Mouse (Mus musculus) monocyte, adult 5-6 weeks (primary cell): ENCODE data around the gene Pml. TPM values are rescaled to one million over a fixed set of nuclear protein-coding genes. Genes with fewer than 3 reads are reported as not detected.

Source experiments
- ATAC-seq: fragments of 153-309, 156-312 bp; replicated peaks from 2 replicates; pipeline ENCODE4 v1.8.0; 2017; ENCODE audit warnings: mild to moderate bottlenecking; ENCODE audit not compliant: low TSS enrichment, insufficient number of reproducible peaks, severe bottlenecking, poor library complexity, low FRiP score
- total RNA-seq: library from RNA; stranded (forward); fragments of 200-1000, 200-491, 200-594 nt; gene quantifications from 3 replicates; pipeline ENCODE4 v1.2.3, GENCODE M21; 2017

Gene Pml
- total RNA-seq, result 6.6 to 23.5 TPM (median 15.6 TPM) in 3 replicates

DNA sequence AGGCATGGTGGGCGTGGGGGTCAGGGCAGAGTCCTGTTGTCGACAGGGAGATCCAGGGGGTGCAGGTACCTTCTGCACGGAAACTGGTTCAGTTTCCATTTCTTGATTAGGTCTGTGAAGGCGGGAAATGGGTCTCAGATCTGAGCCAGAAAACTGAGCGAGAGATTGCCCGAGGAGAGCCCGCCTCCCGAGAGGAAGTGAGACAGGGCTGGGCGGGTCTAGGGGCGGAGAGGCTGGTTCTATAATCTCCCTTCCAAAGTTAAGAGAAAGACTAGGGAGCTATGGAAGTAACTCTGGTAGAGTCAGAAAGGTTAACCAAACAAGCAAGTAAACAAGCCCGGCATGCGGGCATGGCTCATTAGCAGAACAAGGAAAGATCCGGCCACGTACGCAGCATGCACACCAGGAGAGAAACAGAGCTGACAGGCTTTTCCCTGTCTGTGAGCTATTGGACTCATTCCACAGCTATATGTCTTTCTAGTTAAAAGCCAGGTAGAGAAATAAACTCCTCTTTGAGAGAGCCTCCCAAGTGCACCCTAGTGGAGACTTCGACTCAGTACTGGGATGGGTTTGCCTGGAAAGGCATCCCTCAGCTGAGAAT, at the start of gene Pml:
Gene Pml (minus strand): TSS at position 195 of the 601 bp plus-strand sequence.
- ATAC-seq, result no peak; the same call in 1 of the 2 replicates

- ATAC-seq, result no peak
These were observed 48.4 kb upstream of the Pml start for GRCm38 (mm10) chr9:58297961-58298477.

GRCm38 (mm10) chr9:58297065-58297464, 47.5 kb upstream of the Pml start:
- ATAC-seq, result no peak

DNA sequence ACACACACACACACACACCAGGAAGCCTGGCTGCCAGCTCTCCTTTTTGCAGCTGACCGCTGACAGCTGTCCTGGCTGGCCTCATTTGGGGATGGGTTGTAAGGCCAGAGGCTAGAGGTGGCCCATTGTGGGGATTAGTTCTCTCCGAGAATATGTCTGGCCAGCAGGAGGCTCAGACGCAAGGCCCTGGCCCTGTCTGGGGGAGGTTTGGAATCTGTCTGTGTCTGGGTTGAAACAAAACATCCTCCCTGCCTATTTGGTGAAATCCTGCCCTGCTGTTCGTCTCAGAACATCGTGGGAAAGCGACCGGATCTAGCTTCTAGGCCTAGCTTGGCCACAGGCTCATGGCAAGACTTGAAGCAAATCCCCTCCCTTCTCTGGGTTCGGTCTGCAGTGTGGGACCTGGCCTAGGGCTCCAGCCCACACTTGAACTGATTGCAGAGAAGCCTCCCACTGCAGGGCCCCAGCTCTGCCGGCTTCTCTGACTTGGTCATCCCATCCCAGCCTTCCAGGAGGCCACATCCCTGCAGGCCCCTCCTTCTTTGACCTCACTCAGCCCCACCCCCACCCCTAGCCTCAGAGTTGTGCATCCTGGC, 46.3 kb upstream of the Pml start:
- ATAC-seq, result no peak

DNA sequence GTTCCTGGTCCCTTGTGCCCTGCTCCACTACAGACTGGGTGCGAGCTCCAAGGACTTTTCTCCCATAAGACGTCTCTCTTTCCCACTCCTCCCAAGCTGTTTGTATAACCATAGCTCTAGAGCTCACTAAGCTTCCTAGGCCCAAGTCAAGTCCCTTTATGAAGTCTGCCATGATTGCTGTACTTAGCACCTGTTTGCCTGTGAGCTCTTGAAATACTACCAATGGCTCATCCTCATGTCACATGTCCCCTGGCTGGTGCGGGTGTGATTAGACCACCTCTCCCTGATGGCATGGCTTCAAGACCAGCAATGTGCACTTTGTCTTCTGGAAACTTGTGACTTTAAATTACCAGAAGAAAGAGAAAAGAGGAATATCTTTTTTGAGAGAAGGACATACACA, 45.8 kb upstream of the Pml start:
- no peak for ATAC-seq

DNA sequence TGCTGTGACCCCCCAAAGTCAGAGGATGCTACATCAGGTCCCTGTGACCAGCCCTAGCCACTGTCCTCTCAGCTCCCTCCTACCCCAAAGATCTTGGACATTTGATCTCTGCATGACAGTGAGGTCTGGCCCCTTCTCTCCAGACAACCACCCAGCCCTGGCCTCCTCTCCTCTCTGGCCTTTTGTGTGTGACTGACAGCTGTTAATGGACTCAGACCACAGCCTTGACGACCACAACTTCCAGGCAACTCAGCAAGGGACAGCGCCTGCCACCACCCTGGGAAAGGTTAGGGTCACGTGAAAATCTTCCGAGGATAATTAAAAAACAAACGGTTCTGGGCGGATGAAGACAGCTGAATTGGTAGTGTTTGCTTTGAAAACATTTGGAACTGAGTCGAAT, 44.9 kb upstream of the Pml start:
- ATAC-seq, result no peak

DNA sequence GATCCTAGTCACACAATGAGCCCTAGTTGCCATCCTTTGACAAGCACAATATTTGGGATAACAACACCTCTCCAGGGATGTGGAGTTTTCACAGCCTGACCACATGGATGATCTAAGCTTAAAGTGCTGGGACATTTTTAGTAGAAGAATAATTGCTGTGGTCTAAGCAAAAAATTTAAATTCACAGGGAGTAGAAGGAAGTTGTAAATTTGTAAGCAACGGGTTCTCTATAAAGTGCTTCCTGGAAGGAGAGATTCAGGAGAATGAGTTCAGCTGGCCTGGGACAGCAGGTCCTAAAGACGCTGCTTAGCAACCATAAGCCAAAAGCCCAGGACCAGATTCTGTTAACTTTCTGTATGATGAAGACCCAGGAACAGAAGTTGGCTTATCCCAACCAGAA, 40.3 kb upstream of the Pml start:
- ATAC-seq, result no peak

DNA sequence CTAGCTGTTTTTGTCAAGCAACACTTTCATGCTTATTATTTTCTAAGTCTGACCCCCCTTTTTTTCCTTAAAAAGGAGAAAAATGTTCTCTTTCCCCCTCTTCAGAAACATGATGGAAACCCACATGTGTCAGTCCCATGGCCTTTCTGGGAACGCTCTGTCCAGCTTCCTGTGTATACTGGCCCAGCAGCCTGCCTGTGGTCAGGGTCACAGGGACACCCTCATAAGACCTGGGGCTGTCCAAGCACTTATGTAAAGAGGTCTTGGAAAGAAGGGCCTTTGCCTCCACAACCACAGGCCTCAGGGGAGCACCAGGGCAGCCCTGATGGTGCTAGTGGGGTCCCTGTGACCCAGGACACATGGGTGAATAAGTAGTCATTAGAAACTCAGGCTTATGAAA, 39.5 kb upstream of the Pml start:
- no peak for ATAC-seq

DNA sequence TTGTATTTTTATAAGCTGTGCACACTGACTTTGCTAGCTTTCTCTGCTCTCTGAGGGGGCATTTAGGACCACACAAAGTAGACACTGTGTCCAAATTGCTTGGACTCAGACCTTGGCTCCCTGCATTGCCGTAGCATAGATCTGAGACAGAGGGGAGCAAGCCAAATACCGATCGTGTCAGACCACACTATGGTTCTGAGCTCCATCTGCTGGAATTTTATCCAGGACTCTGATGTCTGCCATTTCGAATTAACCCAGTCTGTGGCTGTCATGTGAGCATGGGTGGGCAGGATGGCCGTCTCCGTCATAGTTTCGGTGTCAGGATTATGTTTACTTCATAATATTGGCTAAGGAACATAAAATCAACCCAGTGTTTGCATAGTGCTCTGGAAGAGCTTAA, 33.8 kb upstream of the Pml start:
- ATAC-seq, result no peak

- ATAC-seq, result 0 out of 2 replicates have a peak, but pooled peaks have one; percentile 34
These were observed 32.0 kb upstream of the Pml start for GRCm38 (mm10) chr9:58281597-58281996.

GRCm38 (mm10) chr9:58280259-58281109, 30.9 kb upstream of the Pml start:
- ATAC-seq, result peak; percentile 80

- ATAC-seq, result no peak
These were observed 30.2 kb upstream of the Pml start for GRCm38 (mm10) chr9:58279780-58280179.

DNA sequence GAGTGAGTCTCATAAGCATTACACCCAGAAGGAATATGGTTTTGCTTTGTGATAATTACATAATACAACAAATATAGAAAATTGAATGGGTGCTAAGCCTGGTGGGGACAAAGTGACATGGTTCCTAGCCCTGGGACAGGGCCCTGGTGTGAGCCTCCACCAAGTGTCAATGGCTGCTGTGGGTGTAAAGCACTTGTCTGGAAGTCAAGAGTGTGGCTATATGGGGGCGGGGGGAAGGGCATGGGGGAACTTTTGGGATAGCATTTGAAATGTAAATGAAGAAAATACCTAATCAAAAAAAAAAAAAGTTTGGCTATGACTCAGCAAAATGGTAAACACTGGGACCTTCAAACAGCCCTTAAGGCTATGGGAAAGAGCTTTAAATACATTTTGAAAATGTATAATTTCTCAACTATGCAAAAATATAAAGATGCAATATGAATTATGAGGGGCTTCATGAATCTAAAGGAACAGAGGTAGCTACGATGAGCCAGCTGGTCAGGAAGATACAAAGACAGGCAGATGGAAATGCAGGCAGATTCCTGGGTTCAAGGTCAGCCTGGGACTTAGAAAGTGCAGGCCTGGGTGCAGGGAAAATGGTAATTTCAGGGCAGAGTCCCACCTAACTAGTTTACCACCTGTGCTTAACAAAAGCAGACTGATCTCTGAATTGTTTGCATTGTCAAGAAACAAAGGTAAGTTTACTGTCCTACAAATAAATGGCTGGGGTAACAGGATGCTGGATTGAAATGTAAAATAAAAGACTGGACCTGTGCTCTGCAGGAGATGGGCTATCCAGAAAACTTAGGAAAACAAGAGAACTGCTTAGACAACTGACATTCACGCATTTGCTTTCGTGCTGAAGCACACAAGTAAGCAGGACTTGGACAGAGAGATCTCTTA, 29.5 kb upstream of the Pml start:
- ATAC-seq, result no peak

DNA sequence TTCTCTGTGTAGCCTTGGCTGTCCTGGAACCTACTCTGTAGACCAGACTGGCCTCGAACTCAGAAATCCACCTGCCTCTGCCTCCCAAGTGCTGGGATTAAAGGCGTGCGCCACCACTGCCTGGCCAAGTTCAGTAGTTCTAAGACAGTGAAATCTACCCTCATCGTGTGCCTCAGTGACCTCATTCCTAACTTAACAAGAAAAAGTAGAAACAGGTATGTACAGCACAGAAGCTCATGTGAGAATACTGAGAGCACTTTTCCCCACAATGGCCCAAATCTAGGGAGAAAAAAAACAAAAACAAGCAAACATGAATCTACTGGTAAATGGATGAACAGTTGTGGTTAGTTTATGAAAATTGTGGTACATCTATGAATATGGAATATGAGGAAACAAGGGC, 28.7 kb upstream of the Pml start:
- no peak for ATAC-seq

- no peak for ATAC-seq
These were observed 26.8 kb upstream of the Pml start for GRCm38 (mm10) chr9:58276346-58276745.

DNA sequence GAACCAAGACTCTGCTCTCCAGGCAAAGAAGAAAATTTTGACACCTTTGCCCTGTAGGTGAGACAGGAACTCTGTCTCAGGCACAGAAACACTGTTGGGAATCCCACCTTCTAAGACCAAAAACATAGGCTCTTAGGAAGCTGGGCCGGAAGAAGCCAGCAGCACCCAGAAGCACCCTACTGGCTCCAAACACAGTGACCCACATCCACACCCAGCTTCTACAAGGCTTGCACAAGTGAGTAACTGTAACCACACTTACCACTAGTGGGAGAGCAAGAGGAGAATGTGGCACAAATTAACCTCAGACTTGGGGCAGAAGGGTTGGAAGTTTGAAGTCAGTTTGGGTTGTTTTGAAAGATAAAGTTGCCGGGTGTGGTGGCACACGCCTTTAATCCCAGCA, 26.2 kb upstream of the Pml start:
- peak; percentile 29 for ATAC-seq

DNA sequence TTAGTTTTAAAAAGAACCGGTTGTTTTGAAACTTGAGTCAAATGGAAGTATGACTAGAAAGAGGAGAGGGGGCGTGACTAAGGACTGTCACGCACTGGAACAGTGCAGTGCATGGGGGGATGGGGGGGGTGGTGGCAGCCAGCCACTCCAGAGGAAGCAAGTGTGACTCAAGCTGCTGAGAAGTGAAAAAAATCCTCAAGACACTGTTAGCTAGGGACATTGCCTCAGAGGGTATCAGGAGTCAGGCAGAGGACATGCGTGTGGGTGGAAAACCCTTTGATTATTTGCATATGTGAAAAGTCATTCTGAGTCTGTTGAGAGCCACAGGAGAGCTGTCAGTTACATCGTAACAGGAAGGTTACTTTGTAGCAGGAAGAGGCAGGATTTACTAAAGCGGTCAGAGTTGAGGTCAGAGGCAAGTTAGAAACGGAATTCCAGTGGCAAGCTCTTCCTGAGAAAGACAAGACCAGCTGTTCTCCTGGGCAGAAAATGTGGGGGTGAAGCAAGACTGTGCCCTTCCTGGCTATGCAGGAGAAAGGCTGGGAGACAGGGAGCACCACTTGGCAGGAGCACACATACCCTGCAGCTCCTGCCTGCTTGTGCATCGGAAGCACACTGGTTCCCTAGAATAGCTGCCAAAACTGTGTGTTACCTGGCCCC, 25.7 kb upstream of the Pml start:
- peak; percentile 86 for ATAC-seq

DNA sequence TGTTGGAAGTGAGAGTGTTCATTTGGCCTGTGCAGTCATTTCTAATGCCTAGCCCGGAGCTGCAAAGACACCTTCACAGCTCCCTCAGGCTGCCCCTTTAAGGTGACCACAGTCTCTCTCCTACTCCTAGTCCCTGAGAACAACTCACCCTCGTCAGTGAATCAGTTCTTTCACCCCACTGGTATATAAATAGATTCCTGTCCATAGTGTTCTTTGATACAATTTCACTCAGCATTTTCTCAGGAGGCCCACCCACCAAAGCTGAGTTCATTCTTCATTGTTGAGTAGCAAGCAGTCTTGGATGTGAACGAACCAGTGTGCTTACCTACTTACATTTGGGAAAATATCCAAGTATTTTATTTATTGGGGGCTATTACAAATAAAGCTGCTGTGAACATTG, 25.0 kb upstream of the Pml start:
- ATAC-seq, result no peak
